Mouse (Mus musculus) embryonic fibroblast, embryonic 13.5 days (primary cell): ENCODE data around the gene Synj2.

ENCODE experiments used
- CTCF ChIP-seq: IDR thresholded peaks from 2 replicates; pipeline ENCODE4 v1.5.1; 2011; ENCODE audit warnings: mild to moderate bottlenecking, control low read depth, low read length, moderate library complexity, borderline replicate concordance; ENCODE audit not compliant: insufficient read depth
- POLR2A ChIP-seq: IDR thresholded peaks from 2 replicates; pipeline ENCODE4 v1.6.1; 2011; ENCODE audit warnings: low read depth, mild to moderate bottlenecking, control low read depth, low read length, moderate library complexity

DNA sequence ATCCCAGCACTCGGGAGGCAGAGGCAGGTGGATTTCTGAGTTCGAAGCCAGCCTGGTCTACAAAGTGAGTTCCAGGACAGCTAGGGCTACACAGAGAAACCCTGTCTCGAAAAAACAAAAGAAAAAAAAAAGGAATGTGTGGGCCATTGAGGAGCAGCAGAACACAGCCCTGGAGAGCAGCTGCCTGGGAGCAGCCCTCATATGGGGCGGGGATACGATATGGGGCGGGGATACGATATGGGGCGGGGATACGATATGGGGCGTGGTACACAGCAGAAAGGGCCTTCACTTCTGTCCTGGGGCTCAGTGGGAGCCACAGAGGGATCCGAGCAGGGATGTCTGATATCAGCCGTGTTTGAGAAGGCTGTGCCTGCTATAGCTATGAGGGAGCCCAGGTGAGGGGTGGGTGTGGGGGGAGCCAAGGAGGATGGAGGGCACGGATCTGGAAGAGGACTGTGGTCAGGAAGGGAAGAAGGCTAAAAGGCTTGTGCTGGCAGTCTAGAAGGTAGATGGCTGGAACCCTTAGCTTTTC is 43.7 kb downstream of the Synj2 start:
- TF ChIP-seq POLR2A: no peak
- no peak for TF ChIP-seq CTCF
